Comparison of ENCODE assay signal across 8 mouse cellular contexts in the genomic region with DNA sequence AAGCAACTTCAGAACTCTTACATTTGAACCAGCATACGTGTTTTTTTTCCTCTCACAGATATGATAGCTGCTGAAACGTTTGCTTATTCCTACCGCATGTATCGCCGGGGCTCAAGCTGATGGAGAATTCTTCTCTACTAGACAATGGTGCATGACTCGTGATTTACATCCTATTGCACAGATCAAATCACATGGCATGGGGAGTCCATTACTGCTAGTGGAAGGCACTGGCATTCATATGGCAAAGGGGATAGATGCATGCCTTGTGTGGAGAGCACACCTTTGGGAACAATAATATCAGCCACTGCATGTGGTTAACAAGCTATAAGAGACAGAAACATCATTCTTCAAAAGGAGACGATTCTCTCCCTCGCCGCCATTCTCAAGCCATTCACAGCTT.
"Had no signal": no experiment of that assay in that cellular context is flagged by ENCODE, and none has a peak within 500 bp of the region (broad histone marks: within the 10 kb centered on the region; RNA-seq: fewer than 3 reads in every experiment).

No protein-coding gene starts in this region.

- H3K36me3 ChIP-seq: liver, embryonic 12.5 days; midbrain, embryonic 10.5 days; midbrain, embryonic 12.5 days had no signal

- DNase-seq: midbrain, embryonic 14.5 days; right cerebral cortex, postnatal 14 days had no signal

- H3K4me3 ChIP-seq: liver, embryonic 12.5 days; midbrain, embryonic 10.5 days; midbrain, embryonic 12.5 days had no signal

- H3K27ac ChIP-seq: liver, embryonic 12.5 days; liver, embryonic 14.5 days; midbrain, embryonic 10.5 days; midbrain, embryonic 12.5 days had no signal

- H3K4me1 ChIP-seq: liver, embryonic 12.5 days; midbrain, embryonic 10.5 days; midbrain, embryonic 12.5 days had no signal

- H3K27me3 ChIP-seq: liver, embryonic 12.5 days; midbrain, embryonic 12.5 days had no signal

- H3K4me2 ChIP-seq: liver, embryonic 12.5 days; lung, embryonic 14.5 days; midbrain, embryonic 12.5 days had no signal

- H3K9me3 ChIP-seq: liver, embryonic 12.5 days; midbrain, embryonic 10.5 days; midbrain, embryonic 12.5 days had no signal

- ATAC-seq: liver, embryonic 12.5 days; midbrain, embryonic 16.5 days had no signal

- H3K9ac ChIP-seq: liver, embryonic 12.5 days; liver, embryonic 14.5 days; lung, embryonic 14.5 days; midbrain, embryonic 12.5 days had no signal
